Mouse (Mus musculus) MEL (cell line): ENCODE results near the gene Btbd10. TPM values are rescaled to one million over a fixed set of nuclear protein-coding genes. Genes with fewer than 3 reads are reported as not detected.

Experiments used
- DNase-seq: peaks from one replicate; pipeline ENCODE4 v3.0.0; 2011; ENCODE audit warnings: low read depth, low spot score
- H3K27ac ChIP-seq: 2 replicates; pipeline ENCODE4 v1.5.1; 2012; ENCODE audit warnings: low read depth, mild to moderate bottlenecking, control low read depth, low read length, moderate library complexity; ENCODE audit not compliant: control insufficient read depth
- H3K27me3 ChIP-seq, 2 experiments: fragments of 150-350 bp in 1 of 2; sonication (generic) in 1 of 2; 2 replicates each; pipeline ENCODE4 v1.6.1; 2012; ENCODE audit warnings: low read length in 2 of 2, mild to moderate bottlenecking in 2 of 2, improper control_type of control experiment in 1 of 2, moderate library complexity in 1 of 2; ENCODE audit not compliant: insufficient read depth in 2 of 2, control insufficient read depth in 1 of 2
- H3K36me3 ChIP-seq, 2 experiments: 2 replicates each; pipeline ENCODE4 v1.6.1; 2012 to 2014; ENCODE audit warnings: low read length in 2 of 2, improper control_type of control experiment in 1 of 2, inconsistent platforms in 1 of 2, mild to moderate bottlenecking in 1 of 2; ENCODE audit not compliant: insufficient read depth in 2 of 2, control insufficient read depth in 1 of 2
- H3K4me1 ChIP-seq, 2 experiments: fragments of 150-350 bp in 1 of 2; sonication (generic) in 1 of 2; 2 replicates each; pipeline ENCODE4 v1.6.1; 2012; ENCODE audit warnings: low read length in 2 of 2, improper control_type of control experiment in 1 of 2, mild to moderate bottlenecking in 1 of 2; ENCODE audit not compliant: insufficient read depth in 2 of 2, control insufficient read depth in 1 of 2
- H3K4me3 ChIP-seq, 2 experiments: fragments of 150-350 bp in 1 of 2; sonication (generic) in 1 of 2; 2 replicates each; pipeline ENCODE4 v1.5.1; 2012; ENCODE audit warnings: low read depth in 2 of 2, low read length in 2 of 2, mild to moderate bottlenecking in 2 of 2, moderate library complexity in 2 of 2, control low read depth in 1 of 2, improper control_type of control experiment in 1 of 2; ENCODE audit not compliant: control insufficient read depth in 1 of 2, insufficient read depth in 1 of 2
- H3K79me2 ChIP-seq: 2 replicates; pipeline ENCODE4 v1.6.1; 2012; ENCODE audit warnings: mild to moderate bottlenecking, low read length, moderate library complexity; ENCODE audit not compliant: control insufficient read depth, poor library complexity, insufficient read depth
- H3K9ac ChIP-seq: 2 replicates; pipeline ENCODE4 v1.6.1; 2012; ENCODE audit warnings: low read depth, mild to moderate bottlenecking, control low read depth, low read length, moderate library complexity; ENCODE audit not compliant: control insufficient read depth, poor library complexity, severe bottlenecking
- H3K9me3 ChIP-seq: fragments of 150-350 bp; sonication (generic); replicated peaks from 2 replicates; pipeline ENCODE4 v1.6.1; 2012; ENCODE audit warnings: mild to moderate bottlenecking, low read length, improper control_type of control experiment, moderate library complexity; ENCODE audit not compliant: insufficient read depth
- BHLHE40 ChIP-seq: IDR thresholded peaks from 2 replicates; pipeline ENCODE4 v1.6.1; 2012; ENCODE audit warnings: low read depth, mild to moderate bottlenecking, inconsistent platforms, low read length, improper control_type of control experiment, borderline replicate concordance
- CTCF ChIP-seq, 3 experiments: IDR thresholded peaks in 2 of 3; conservative IDR thresholded peaks in 1 of 3; 2 replicates each; pipeline ENCODE4 v1.5.1; 2011 to 2012; ENCODE audit warnings: low read length in 3 of 3, low read depth in 2 of 3, mild to moderate bottlenecking in 2 of 3, improper control_type of control experiment in 1 of 3, inconsistent platforms in 1 of 3, mixed read lengths in 1 of 3, moderate library complexity in 1 of 3; ENCODE audit not compliant: control insufficient read depth in 1 of 3, insufficient read depth in 1 of 3, poor library complexity in 1 of 3, severe bottlenecking in 1 of 3
- EP300 ChIP-seq, 2 experiments: IDR thresholded peaks; 2 replicates each; pipeline ENCODE4 v1.6.1; 2011; ENCODE audit warnings: improper control_type of control experiment in 2 of 2, low read length in 2 of 2, low read depth in 1 of 2, mild to moderate bottlenecking in 1 of 2
- GATA1 ChIP-seq: IDR thresholded peaks from 2 replicates; pipeline ENCODE4 v1.6.1; 2011; ENCODE audit warnings: low read depth, low read length, improper control_type of control experiment
- JUND ChIP-seq: IDR thresholded peaks from 2 replicates; pipeline ENCODE4 v1.6.1; 2011; ENCODE audit warnings: low read depth, mild to moderate bottlenecking, improper control_type of control experiment, low read length
- KAT2A ChIP-seq: conservative IDR thresholded peaks from 2 replicates; pipeline ENCODE4 v1.6.1; 2012; ENCODE audit warnings: low read depth, low read length, improper control_type of control experiment, inconsistent platforms
- MYB ChIP-seq: IDR thresholded peaks from 2 replicates; pipeline ENCODE4 v1.6.1; 2011; ENCODE audit warnings: mild to moderate bottlenecking, low read depth, low read length, improper control_type of control experiment
- POLR2A ChIP-seq, 2 experiments: IDR thresholded peaks; 2 replicates each; pipeline ENCODE4 v1.6.1; 2011 to 2012; ENCODE audit warnings: low read length in 2 of 2, mild to moderate bottlenecking in 2 of 2, control low read depth in 1 of 2, improper control_type of control experiment in 1 of 2, low read depth in 1 of 2, moderate library complexity in 1 of 2; ENCODE audit not compliant: control insufficient read depth in 1 of 2, insufficient read depth in 1 of 2, poor library complexity in 1 of 2
- RAD21 ChIP-seq: IDR thresholded peaks from 2 replicates; pipeline ENCODE4 v1.6.1; 2011; ENCODE audit warnings: mild to moderate bottlenecking, low read depth, low read length, improper control_type of control experiment
- SMC3 ChIP-seq: IDR thresholded peaks from 2 replicates; pipeline ENCODE4 v1.6.1; 2011; ENCODE audit warnings: low read depth, low read length, improper control_type of control experiment
- TBP ChIP-seq: IDR thresholded peaks from 2 replicates; pipeline ENCODE4 v1.8.0; 2011; ENCODE audit warnings: low read depth, low read length, improper control_type of control experiment
- UBTF ChIP-seq: IDR thresholded peaks from 2 replicates; pipeline ENCODE4 v1.6.1; 2012; ENCODE audit warnings: low read depth, mild to moderate bottlenecking, inconsistent platforms, low read length, improper control_type of control experiment, moderate library complexity, borderline replicate concordance; ENCODE audit not compliant: insufficient read depth
- ZC3H11A ChIP-seq: IDR thresholded peaks from 2 replicates; pipeline ENCODE4 v1.6.1; 2012; ENCODE audit warnings: low read depth, mild to moderate bottlenecking, inconsistent platforms, low read length, improper control_type of control experiment
- ZKSCAN1 ChIP-seq: IDR thresholded peaks from 2 replicates; pipeline ENCODE4 v1.6.1; 2012; ENCODE audit warnings: low read depth, mild to moderate bottlenecking, inconsistent platforms, low read length, improper control_type of control experiment, moderate library complexity
- polyA plus RNA-seq, 2 experiments: library from polyadenylated mRNA; stranded (reverse) in 1 of 2; unstranded in 1 of 2; fragments of >175 nt in 1 of 2; fragments of >200 nt in 1 of 2; gene quantifications; 2 replicates each; pipeline versions ENCODE4 v1.2.1 to v1.2.4; 2012; ENCODE audit warnings: low replicate concordance in 2 of 2, low read depth in 1 of 2; ENCODE audit not compliant: insufficient read length in 2 of 2, insufficient read depth in 1 of 2, missing spikeins in 1 of 2
- total RNA-seq: library from RNA; depleted of rRNA; stranded (reverse); fragments of 300-350 nt; gene quantifications from 2 replicates; pipeline ENCODE4 v1.2.3, GENCODE M21; 2012

The Btbd10 gene
- total and polyA plus RNA-seq, 3 experiments = 9.8 to 15.7 TPM; not detected in 1

GRCm38 (mm10) chr7:113334036-113334435 is 35.2 kb downstream of the Btbd10 start:
- no peaks in the 10 kb centered on the region for H3K27me3 ChIP-seq
- H3K4me1 ChIP-seq = no peaks in the 10 kb centered on the region
- no peaks in the 10 kb centered on the region for H3K9me3 ChIP-seq
- no peak for TF ChIP-seq KAT2A
- TF ChIP-seq UBTF = no peak
- TF ChIP-seq ZC3H11A = no peak
- no peak for TF ChIP-seq EP300 (IDR thresholded peaks at IDR 0.05; ENCODE audit: low read depth in 1 of 2, low read length in 2 of 2)
- TF ChIP-seq POLR2A (IDR thresholded peaks at IDR 0.05; ENCODE audit: control insufficient read depth in 1 of 2, insufficient read depth in 1 of 2, low read depth in 1 of 2, low read length in 2 of 2, poor library complexity in 1 of 2) = no peak
- TF ChIP-seq ZKSCAN1 = no peak
- no peak for TF ChIP-seq GATA1
- no peak for TF ChIP-seq SMC3
- no peak for TF ChIP-seq RAD21
- no peak for TF ChIP-seq JUND
- H3K4me3 ChIP-seq = no peak overlapping the region
- no peaks in the 10 kb centered on the region for H3K79me2 ChIP-seq
- no peak for DNase-seq
- H3K27ac ChIP-seq = no peak overlapping the region
- no peak overlapping the region for H3K9ac ChIP-seq
- no peaks in the 10 kb centered on the region for H3K36me3 ChIP-seq

DNA sequence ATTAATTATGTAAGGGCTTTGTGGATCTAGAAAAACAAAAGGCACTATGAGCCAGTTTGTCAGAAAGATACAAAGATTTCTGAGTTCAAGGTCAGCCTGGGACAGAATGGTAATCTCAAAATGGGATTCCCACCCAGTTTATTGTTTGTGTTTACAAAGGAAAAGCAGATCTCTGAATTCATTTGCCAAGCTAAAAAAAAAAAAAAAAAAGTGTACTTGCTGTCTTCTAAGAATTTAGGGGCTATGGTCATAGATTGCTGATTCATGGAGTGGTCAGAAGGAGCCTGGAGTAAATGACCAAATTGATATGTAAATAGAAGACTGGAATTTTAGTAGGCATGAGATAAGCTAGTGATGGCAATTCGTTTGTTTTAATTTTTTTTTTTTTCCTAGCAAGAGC is 49.1 kb downstream of the Btbd10 start:
- no peaks in the 10 kb centered on the region for H3K79me2 ChIP-seq
- H3K4me1 ChIP-seq = no peaks in the 10 kb centered on the region
- H3K9ac ChIP-seq = no peak overlapping the region
- TF ChIP-seq BHLHE40 = no peak
- no peak for TF ChIP-seq ZC3H11A
- no peak overlapping the region for H3K27ac ChIP-seq
- peaks cover 0 to 6% of the 10 kb centered on the region in 2 experiments; a peak in 2 of 4 replicates for H3K36me3 ChIP-seq
- H3K9me3 ChIP-seq = no peaks in the 10 kb centered on the region
- DNase-seq = no peak
- no peak overlapping the region for H3K4me3 ChIP-seq
- no peaks in the 10 kb centered on the region for H3K27me3 ChIP-seq

DNA sequence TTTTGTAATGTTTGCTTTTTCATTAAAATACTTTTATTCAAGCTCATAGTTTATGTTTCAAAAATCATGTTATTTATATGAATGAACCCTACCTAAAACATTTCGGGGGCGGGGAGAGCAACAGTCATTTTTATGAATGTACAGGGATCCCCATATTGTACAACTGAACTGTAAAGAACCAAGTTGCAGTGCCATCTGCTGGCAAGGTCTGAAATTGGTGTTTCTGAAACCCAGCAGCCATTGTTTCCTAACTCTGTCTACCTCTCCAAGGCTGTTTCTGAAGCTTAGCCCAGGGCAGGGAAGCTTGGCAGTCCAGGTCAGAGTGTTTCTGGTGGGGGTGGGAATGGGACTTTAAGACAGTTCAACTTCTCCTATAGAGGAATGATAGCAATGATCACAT is 57.4 kb downstream of the Btbd10 start:
- TF ChIP-seq TBP = no peak
- TF ChIP-seq SMC3 = peak; percentile 91
- peak; percentile 60 to 92 (median 62) for TF ChIP-seq CTCF (IDR thresholded peaks at IDR 0.05 in 2 of 3, conservative IDR thresholded peaks at IDR 0.05 in 1 of 3; ENCODE audit: control insufficient read depth in 1 of 3, insufficient read depth in 1 of 3, low read depth in 2 of 3, low read length in 3 of 3, poor library complexity in 1 of 3, severe bottlenecking in 1 of 3)
- no peak for TF ChIP-seq MYB
- peak; percentile 79 for TF ChIP-seq RAD21
- peak; percentile 68 for TF ChIP-seq ZC3H11A
- no peak for TF ChIP-seq GATA1
- TF ChIP-seq, all 39 proteins: peak for 4
- Histone ChIP-seq H3K9ac (no peak overlapping the region), H3K27ac (no peak overlapping the region), H3K4me3 (no peak overlapping the region), H3K9me3 (no peaks in the 10 kb centered on the region), H3K36me3 (no peaks in the 10 kb centered on the region), H3K79me2 (no peaks in the 10 kb centered on the region), H3K4me1 (no peaks in the 10 kb centered on the region), H3K27me3 (no peaks in the 10 kb centered on the region)
- peak; percentile 79 for DNase-seq
